Mouse (Mus musculus) gastrocnemius, adult 8-10 months (tissue): ENCODE data around the gene Gm5485. TPM values are rescaled to one million over a fixed set of nuclear protein-coding genes. Genes with fewer than 3 reads are reported as not detected.

Experiments
- DNase-seq, 2 experiments: peaks; one replicate each; pipeline ENCODE4 v3.0.0; 2022; ENCODE audit warnings: low spot score in 2 of 2
- total RNA-seq, 4 experiments: library from RNA; stranded (reverse); gene quantifications; 2 replicates each; pipeline ENCODE4 v1.2.4; 2022

Gm5485 gene
- total RNA-seq, 4 experiments from 2014 or later: not detected

GRCm38 (mm10) chr16:48372461-48372860, 39.8 kb downstream of the Gm5485 start:
- DNase-seq: no peak

GRCm38 (mm10) chr16:48368096-48368495, 44.1 kb downstream of the Gm5485 start:
- no peak for DNase-seq

GRCm38 (mm10) chr16:48366801-48367200, 45.4 kb downstream of the Gm5485 start:
- DNase-seq: no peak

GRCm38 (mm10) chr16:48360887-48361286, 51.3 kb downstream of the Gm5485 start:
- no peak for DNase-seq

- no peak for DNase-seq
Measured at GRCm38 (mm10) chr16:48356417-48356816, 55.8 kb downstream of the Gm5485 start.

- no peak for DNase-seq
Measured at GRCm38 (mm10) chr16:48355716-48356115, 56.5 kb downstream of the Gm5485 start.

Other genes with a start within 250 kb of the Gm5485 start
- gene Dppa4, start 128.7 kb downstream of the Gm5485 start, total RNA-seq: not detected
- not detected for gene Dppa2, start 108.5 kb downstream of the Gm5485 start, total RNA-seq
- gene Morc1, start 18.8 kb upstream of the Gm5485 start, total RNA-seq: not detected